Mouse (Mus musculus) brain, embryonic 14.5 days (tissue): ENCODE results near the gene Xlr5a.
"Not testable (repeated sequence)": the region's sequence is repeated elsewhere in the genome, so short reads cannot be mapped to it uniquely, and the experiment has no call there.

Experiments used
- CTCF ChIP-seq: fragments of 200-500 bp; IDR thresholded peaks from 2 replicates; pipeline ENCODE4 v1.5.1; 2012; ENCODE audit warnings: inconsistent platforms, mild to moderate bottlenecking, moderate library complexity, borderline replicate concordance; ENCODE audit not compliant: insufficient read depth, insufficient read length; ENCODE audit errors: extremely low read depth
- POLR2A ChIP-seq: fragments of 200-500 bp; IDR thresholded peaks from 2 replicates; pipeline ENCODE4 v1.6.1; 2012; ENCODE audit warnings: mild to moderate bottlenecking, inconsistent platforms, borderline replicate concordance; ENCODE audit not compliant: poor library complexity, insufficient read depth, insufficient read length, severe bottlenecking; ENCODE audit errors: extremely low read depth

DNA sequence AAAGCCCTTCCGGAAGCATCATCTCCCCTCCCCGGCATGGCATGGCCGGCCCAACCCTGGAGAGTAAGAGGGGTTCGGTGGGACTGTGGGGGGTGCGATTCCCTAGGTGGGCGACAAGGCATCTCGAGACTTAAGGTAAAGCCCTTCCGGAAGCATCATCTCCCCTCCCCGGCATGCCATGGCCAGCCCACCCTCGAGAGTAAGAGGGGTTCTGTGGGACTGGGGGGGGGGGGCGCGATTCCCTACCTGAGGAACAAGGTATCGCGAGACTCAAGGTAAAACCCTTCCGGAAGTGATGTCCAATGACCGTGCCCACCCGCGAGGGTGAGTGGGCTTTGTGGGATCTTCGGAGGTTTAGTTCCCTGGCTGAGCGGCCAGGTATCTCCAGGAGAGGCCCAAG lies 144.3 kb downstream of the Xlr5a start, which contains the start of gene Xlr5b:
- TF ChIP-seq CTCF, POLR2A: not testable (repeated sequence)
